8 mouse cellular contexts compared by ENCODE assay signal in genomic region chr4:114407516-114407915, GRCm38 (mm10). TPM values are rescaled to one million over a fixed set of nuclear protein-coding genes. Genes with fewer than 3 reads are reported as not detected.
DNase-seq lines count a peak whose midpoint lies in the region; ATAC-seq and TF ChIP-seq lines count a peak whose summit lies in the region.
"Had no signal": no experiment of that assay in that cellular context is flagged by ENCODE, and none has a peak within 500 bp of the region (broad histone marks: within the 10 kb centered on the region; RNA-seq: fewer than 3 reads in every experiment).

No protein-coding gene starts in this region.

- H3K4me2 ChIP-seq in kidney, postnatal 0 days (ENCODE audit: low read length) = peak overlapping the region; percentile 98

- H3K4me1 ChIP-seq in kidney, adult 2 months (ENCODE audit: control insufficient read depth, insufficient read depth, low read length) = peaks cover 38% of the 10 kb centered on the region
- H3K4me1 ChIP-seq in embryonic facial prominence, embryonic 10.5 days = peaks cover 54% of the 10 kb centered on the region
- peaks cover 20% of the 10 kb centered on the region for H3K4me1 ChIP-seq in kidney, postnatal 0 days (replicated peaks; ENCODE audit: insufficient read depth, low read length)

- H3K9me3 ChIP-seq in embryonic facial prominence, embryonic 10.5 days = no peaks in the 10 kb centered on the region
- H3K9me3 ChIP-seq in kidney, postnatal 0 days (replicated peaks; ENCODE audit: low read length) = no peaks in the 10 kb centered on the region

- H3K27me3 ChIP-seq in kidney, adult 2 months (replicated peaks; ENCODE audit: control insufficient read depth, insufficient read depth, low read length) = no peaks in the 10 kb centered on the region
- peaks cover 83% of the 10 kb centered on the region for H3K27me3 ChIP-seq in embryonic facial prominence, embryonic 10.5 days (replicated peaks; ENCODE audit: low read depth, poor library complexity, severe bottlenecking)
- H3K27me3 ChIP-seq in kidney, postnatal 0 days (ENCODE audit: insufficient read depth, low read length) = peaks cover 9% of the 10 kb centered on the region; the same call in 1 of the 2 replicates

- no peak overlapping the region for H3K9ac ChIP-seq in kidney, postnatal 0 days (ENCODE audit: low read depth, low read length)

- 33% methylated on average over 3 of the region's 3 CpGs for WGBS in kidney, adult 2 months
- 61% methylated on average over 3 of the region's 3 CpGs for WGBS in embryonic facial prominence, embryonic 10.5 days
- 50% methylated on average over 3 of the region's 3 CpGs for WGBS in kidney, postnatal 0 days

- no peak for TF ChIP-seq POLR2A in kidney, adult 2 months (IDR thresholded peaks at IDR 0.05; ENCODE audit: low read depth, low read length)

- H3K36me3 ChIP-seq in kidney, adult 2 months (ENCODE audit: control insufficient read depth, insufficient read depth, low read length) = no peaks in the 10 kb centered on the region; the same call in 1 of the 2 replicates
- H3K36me3 ChIP-seq in embryonic facial prominence, embryonic 10.5 days (replicated peaks) = no peaks in the 10 kb centered on the region
- H3K36me3 ChIP-seq in kidney, postnatal 0 days (ENCODE audit: insufficient read depth, low read length) = no peaks in the 10 kb centered on the region

- TF ChIP-seq CTCF in kidney, adult 2 months (conservative IDR thresholded peaks at IDR 0.05; ENCODE audit: insufficient read depth, insufficient read length, low read depth, low read length) = no peak
- TF ChIP-seq CTCF in kidney, postnatal 0 days (IDR thresholded peaks at IDR 0.05; ENCODE audit: low read depth) = no peak

- H3K27ac ChIP-seq in kidney, adult 2 months (ENCODE audit: insufficient read depth, low read depth, low read length) = peak overlapping the region; percentile 91
- H3K27ac ChIP-seq in embryonic facial prominence, embryonic 10.5 days (replicated peaks) = no peak overlapping the region
- no peak overlapping the region for H3K27ac ChIP-seq in kidney, postnatal 0 days

- H3K4me3 ChIP-seq in kidney, adult 2 months (ENCODE audit: insufficient read depth, low read depth, low read length) = peak overlapping the region; percentile 71
- H3K4me3 ChIP-seq in embryonic facial prominence, embryonic 10.5 days = peak overlapping the region; percentile 86; the same call in 1 of the 2 replicates
- H3K4me3 ChIP-seq in kidney, postnatal 0 days (replicated peaks; ENCODE audit: low read depth, low read length) = peak overlapping the region; percentile 78

- ATAC-seq in kidney, postnatal 0 days (replicated peaks; ENCODE audit: low FRiP score, low read depth) = no peak

- peak; percentile 49 for DNase-seq in kidney, adult 2 months
- no peak for DNase-seq in kidney, adult 11 months
- DNase-seq in adipocyte (ENCODE audit: low spot score) = peak; percentile 55
- DNase-seq in embryonic facial prominence, embryonic 10.5 days (ENCODE audit: low spot score) = no peak
- DNase-seq in kidney, postnatal 0 days (ENCODE audit: low spot score) = no peak
- no peak for DNase-seq in spleen, postnatal 10 days (ENCODE audit: low spot score in 2 of 2)
- DNase-seq in right cerebral cortex, postnatal 4 days = no peak
- DNase-seq: cerebellum, adult 11 months had no signal

RNA-seq across cellular contexts. Expression of gene Trabd2b, which starts 1.0 kb away (rescaled TPM):
- 31.5 and 32.2 TPM in 2 replicates for polyA plus RNA-seq in kidney, adult 2 months (2012; rRNA removed)
- polyA plus RNA-seq in embryonic facial prominence, embryonic 10.5 days (2016; fragmentation: Nextera tagmentation; extraction: Ambion mirVana) = 0.80 and 0.81 TPM in 2 replicates
- polyA plus RNA-seq in kidney, postnatal 0 days (2015; fragmentation: Nextera tagmentation; extraction: Ambion mirVana) = 5.2 and 5.8 TPM in 2 replicates

Comparison
In these comparisons a context has a peak if more than half of its experiments do, and no peak if none do; other contexts are left out.
1. DNase-seq: peak in kidney, adult 2 months (single experiment) and adipocyte (single experiment); none in kidney, adult 11 months (single experiment), embryonic facial prominence, embryonic 10.5 days (single experiment), kidney, postnatal 0 days (single experiment), spleen, postnatal 10 days (0 of 2) and right cerebral cortex, postnatal 4 days (single experiment).
2. Peak in every context shown above with its lines, with median percentiles within 50 percentile points of each other: H3K4me3 ChIP-seq.